Mouse (Mus musculus) thymus, postnatal 10 days (tissue): ENCODE results near the gene Gne.

Source experiments
- DNase-seq, 2 experiments: peaks; one replicate each; pipeline ENCODE4 v3.0.0; 2021; ENCODE audit warnings: low spot score in 2 of 2

Gne gene

GRCm38 (mm10) chr4:44024241-44024640, 59.7 kb downstream of the Gne start:
- DNase-seq: no peak

GRCm38 (mm10) chr4:44023681-44024080, 60.3 kb downstream of the Gne start:
- DNase-seq: no peak

- no peak for DNase-seq
Observed at GRCm38 (mm10) chr4:44022766-44023165, 61.2 kb downstream of the Gne start.

GRCm38 (mm10) chr4:44022323-44022722, 61.7 kb downstream of the Gne start:
- peak in 1 of 2 experiments; percentile 23 for DNase-seq

- no peak for DNase-seq
Observed at GRCm38 (mm10) chr4:44016791-44017190, 67.2 kb downstream of the Gne start.

GRCm38 (mm10) chr4:44016071-44016470, 67.9 kb downstream of the Gne start:
- DNase-seq: no peak

- no peak for DNase-seq
Observed at GRCm38 (mm10) chr4:44013391-44014070, 70.4 kb downstream of the Gne start.

- DNase-seq: peak; percentile 84 to 86
Observed at GRCm38 (mm10) chr4:44012376-44013367, 71.3 kb downstream of the Gne start.

- DNase-seq: no peak
Observed at GRCm38 (mm10) chr4:44011799-44012198, 72.2 kb downstream of the Gne start.

- DNase-seq: no peak
Observed at GRCm38 (mm10) chr4:44010893-44011292, 73.1 kb downstream of the Gne start.

- no peak for DNase-seq
Observed at GRCm38 (mm10) chr4:44010176-44010575, 73.8 kb downstream of the Gne start.

GRCm38 (mm10) chr4:44004623-44005409, 79.2 kb downstream of the Gne start:
- DNase-seq: no peak

GRCm38 (mm10) chr4:44004126-44004525, 79.9 kb downstream of the Gne start, which contains the start of gene Clta:
Gene Clta (plus strand): TSS chr4:44004452.
- no peak for DNase-seq

- DNase-seq: no peak
Observed at GRCm38 (mm10) chr4:44003622-44004021, 80.4 kb downstream of the Gne start.

GRCm38 (mm10) chr4:43994342-43994741, 89.6 kb downstream of the Gne start:
- no peak for DNase-seq

- no peak for DNase-seq
Observed at GRCm38 (mm10) chr4:43993072-43993471, 90.9 kb downstream of the Gne start.

GRCm38 (mm10) chr4:43988976-43989375, 95.0 kb downstream of the Gne start:
- DNase-seq: no peak

GRCm38 (mm10) chr4:43984326-43984725, 99.7 kb downstream of the Gne start:
- no peak for DNase-seq
